Mouse (Mus musculus): Measurements from ENCODE around the gene Ccz1. TPM values are rescaled to one million over a fixed set of nuclear protein-coding genes. Genes with fewer than 3 reads are reported as not detected.

Ccz1 gene
- total RNA-seq, 4 experiments from 2014 or later, result 39.1 to 44.3 (median 40.7) TPM

GRCm38 (mm10) chr5:143994632-143995365 is 19.9 kb downstream of the Ccz1 start:
- no peak for DNase-seq (ENCODE audit: low spot score in 2 of 2)

- DNase-seq (ENCODE audit: low spot score in 2 of 2), result no peak
Measured at GRCm38 (mm10) chr5:143993849-143994248, 20.8 kb downstream of the Ccz1 start.

GRCm38 (mm10) chr5:143993260-143993659 is 21.4 kb downstream of the Ccz1 start:
- no peak for DNase-seq (ENCODE audit: low spot score in 2 of 2)

GRCm38 (mm10) chr5:143992661-143993060 is 22.0 kb downstream of the Ccz1 start:
- no peak for DNase-seq (ENCODE audit: low spot score in 2 of 2)

- no peak for DNase-seq (ENCODE audit: low spot score in 2 of 2)
Measured at GRCm38 (mm10) chr5:143990086-143990485, 24.6 kb downstream of the Ccz1 start.

GRCm38 (mm10) chr5:143989046-143989445 is 25.6 kb downstream of the Ccz1 start:
- DNase-seq (ENCODE audit: low spot score in 2 of 2), result no peak

GRCm38 (mm10) chr5:143987596-143987995 is 27.1 kb downstream of the Ccz1 start:
- DNase-seq (ENCODE audit: low spot score in 2 of 2), result no peak

- DNase-seq (ENCODE audit: low spot score in 2 of 2), result no peak
Measured at GRCm38 (mm10) chr5:143985381-143985780, 29.3 kb downstream of the Ccz1 start.

- DNase-seq (ENCODE audit: low spot score in 2 of 2), result no peak
Measured at GRCm38 (mm10) chr5:143982361-143982760, 32.3 kb downstream of the Ccz1 start.

GRCm38 (mm10) chr5:143980858-143981257 is 33.8 kb downstream of the Ccz1 start:
- DNase-seq (ENCODE audit: low spot score in 2 of 2), result no peak

- no peak for DNase-seq (ENCODE audit: low spot score in 2 of 2)
Measured at GRCm38 (mm10) chr5:143976726-143977431, 37.8 kb downstream of the Ccz1 start.

- no peak for DNase-seq (ENCODE audit: low spot score in 2 of 2)
Measured at GRCm38 (mm10) chr5:143976232-143976631, 38.4 kb downstream of the Ccz1 start.

GRCm38 (mm10) chr5:143975631-143975933 is 39.1 kb downstream of the Ccz1 start:
- DNase-seq (ENCODE audit: low spot score in 2 of 2), result no peak

GRCm38 (mm10) chr5:143974931-143975630 is 39.6 kb downstream of the Ccz1 start:
- peak in 1 of 2 experiments; percentile 25 for DNase-seq (ENCODE audit: low spot score in 2 of 2)

GRCm38 (mm10) chr5:143972628-143973027 is 42.0 kb downstream of the Ccz1 start:
- DNase-seq (ENCODE audit: low spot score in 2 of 2), result no peak

GRCm38 (mm10) chr5:143966671-143967070 is 48.0 kb downstream of the Ccz1 start:
- DNase-seq (ENCODE audit: low spot score in 2 of 2), result no peak

- no peak for DNase-seq (ENCODE audit: low spot score in 2 of 2)
Measured at GRCm38 (mm10) chr5:143965586-143966345, 48.9 kb downstream of the Ccz1 start.

GRCm38 (mm10) chr5:143961176-143961575 is 53.5 kb downstream of the Ccz1 start:
- DNase-seq (ENCODE audit: low spot score in 2 of 2), result no peak

GRCm38 (mm10) chr5:143959551-143959950 is 55.1 kb downstream of the Ccz1 start:
- no peak for DNase-seq (ENCODE audit: low spot score in 2 of 2)

GRCm38 (mm10) chr5:143957101-143957500 is 57.6 kb downstream of the Ccz1 start:
- DNase-seq (ENCODE audit: low spot score in 2 of 2), result no peak

- DNase-seq (ENCODE audit: low spot score in 2 of 2), result no peak
Measured at GRCm38 (mm10) chr5:143950016-143950415, 64.7 kb downstream of the Ccz1 start.

- DNase-seq (ENCODE audit: low spot score in 2 of 2), result no peak
Measured at GRCm38 (mm10) chr5:143948361-143948760, 66.3 kb downstream of the Ccz1 start.

Data from left cerebral cortex, adult 8-10 months (tissue).